Comparison of ENCODE assay signal across 8 mouse cellular contexts in genomic region chr13:34462808-34463511, GRCm38 (mm10).
DNase-seq lines count a peak whose midpoint lies in the region; ATAC-seq lines count a peak whose summit lies in the region.

No protein-coding gene starts in this region.

- ATAC-seq in forebrain, embryonic 13.5 days, result peak; percentile 80
- peak; percentile 80 for ATAC-seq in midbrain, embryonic 13.5 days
- ATAC-seq in stomach, embryonic 16.5 days (ENCODE audit: insufficient read depth, low FRiP score), result peak; percentile 58
- ATAC-seq in megakaryocyte, adult 5-6 weeks (ENCODE audit: poor library complexity, severe bottlenecking), result no peak

- no peaks in the 10 kb centered on the region for H3K36me3 ChIP-seq in forebrain, embryonic 13.5 days (ENCODE audit: poor library complexity, severe bottlenecking)
- H3K36me3 ChIP-seq in forebrain, embryonic 10.5 days (replicated peaks), result no peaks in the 10 kb centered on the region
- H3K36me3 ChIP-seq in midbrain, embryonic 13.5 days, result no peaks in the 10 kb centered on the region
- H3K36me3 ChIP-seq in midbrain, embryonic 10.5 days, result no peaks in the 10 kb centered on the region
- no peaks in the 10 kb centered on the region for H3K36me3 ChIP-seq in stomach, embryonic 16.5 days (ENCODE audit: control insufficient read depth, insufficient read depth, low read length)

- H3K9me3 ChIP-seq in forebrain, embryonic 13.5 days (replicated peaks), result no peaks in the 10 kb centered on the region
- no peaks in the 10 kb centered on the region for H3K9me3 ChIP-seq in forebrain, embryonic 10.5 days
- H3K9me3 ChIP-seq in midbrain, embryonic 13.5 days, result no peaks in the 10 kb centered on the region
- H3K9me3 ChIP-seq in midbrain, embryonic 10.5 days (replicated peaks), result no peaks in the 10 kb centered on the region
- H3K9me3 ChIP-seq in stomach, embryonic 16.5 days (replicated peaks; ENCODE audit: control insufficient read depth, low read length), result no peaks in the 10 kb centered on the region

- H3K27me3 ChIP-seq in forebrain, embryonic 13.5 days, result no peaks in the 10 kb centered on the region
- no peaks in the 10 kb centered on the region for H3K27me3 ChIP-seq in forebrain, embryonic 10.5 days (ENCODE audit: poor library complexity, severe bottlenecking)
- H3K27me3 ChIP-seq in midbrain, embryonic 13.5 days, result no peaks in the 10 kb centered on the region
- H3K27me3 ChIP-seq in midbrain, embryonic 10.5 days (ENCODE audit: low read depth, poor library complexity, severe bottlenecking), result no peaks in the 10 kb centered on the region
- no peaks in the 10 kb centered on the region for H3K27me3 ChIP-seq in stomach, embryonic 16.5 days (ENCODE audit: control insufficient read depth, insufficient read depth, low read length)

- H3K4me2 ChIP-seq in forebrain, embryonic 13.5 days, result no peak overlapping the region
- no peak overlapping the region for H3K4me2 ChIP-seq in midbrain, embryonic 13.5 days (replicated peaks)
- H3K4me2 ChIP-seq in stomach, embryonic 16.5 days (ENCODE audit: low read depth, low read length), result no peak overlapping the region

- H3K4me3 ChIP-seq in forebrain, embryonic 13.5 days, result no peak overlapping the region
- H3K4me3 ChIP-seq in forebrain, embryonic 10.5 days, result no peak overlapping the region
- no peak overlapping the region for H3K4me3 ChIP-seq in midbrain, embryonic 13.5 days (replicated peaks)
- no peak overlapping the region for H3K4me3 ChIP-seq in midbrain, embryonic 10.5 days
- H3K4me3 ChIP-seq in stomach, embryonic 16.5 days (replicated peaks; ENCODE audit: low read length), result no peak overlapping the region

- peaks cover 16% of the 10 kb centered on the region for H3K4me1 ChIP-seq in forebrain, embryonic 13.5 days
- peaks cover 9% of the 10 kb centered on the region; the same call in 1 of the 2 replicates for H3K4me1 ChIP-seq in forebrain, embryonic 10.5 days
- H3K4me1 ChIP-seq in midbrain, embryonic 13.5 days (replicated peaks), result peaks cover 11% of the 10 kb centered on the region
- H3K4me1 ChIP-seq in midbrain, embryonic 10.5 days, result peaks cover 7% of the 10 kb centered on the region; the same call in 1 of the 2 replicates
- H3K4me1 ChIP-seq in stomach, embryonic 16.5 days (ENCODE audit: control insufficient read depth, insufficient read depth, low read length), result peaks cover 11% of the 10 kb centered on the region

- WGBS in forebrain, embryonic 13.5 days, result 46% methylated on average over 2 of the region's 2 CpGs
- 67% methylated on average over 2 of the region's 2 CpGs for WGBS in forebrain, embryonic 10.5 days
- 37% methylated on average over 2 of the region's 2 CpGs for WGBS in midbrain, embryonic 13.5 days
- WGBS in midbrain, embryonic 10.5 days, result 69% methylated on average over 2 of the region's 2 CpGs
- 24% methylated on average over 2 of the region's 2 CpGs for WGBS in stomach, embryonic 16.5 days

- DNase-seq in forebrain, embryonic 10.5 days (ENCODE audit: extremely low spot score, low spot score), result no peak
- no peak for DNase-seq in midbrain, embryonic 10.5 days (ENCODE audit: low spot score)
- DNase-seq in kidney, postnatal 14 days, result peak; percentile 55
- DNase-seq in left cerebral cortex, adult 8-10 months (ENCODE audit: low spot score in 2 of 2), result no peak

- H3K27ac ChIP-seq in forebrain, embryonic 13.5 days, result peak overlapping the region; percentile 52
- no peak overlapping the region for H3K27ac ChIP-seq in forebrain, embryonic 10.5 days
- H3K27ac ChIP-seq in midbrain, embryonic 13.5 days, result peak overlapping the region; percentile 39; the same call in 1 of the 2 replicates
- no peak overlapping the region; the same call in 1 of the 2 replicates for H3K27ac ChIP-seq in midbrain, embryonic 10.5 days (replicated peaks)
- H3K27ac ChIP-seq in stomach, embryonic 16.5 days (ENCODE audit: low read length), result no peak overlapping the region

- H3K9ac ChIP-seq in forebrain, embryonic 13.5 days, result no peak overlapping the region
- H3K9ac ChIP-seq in midbrain, embryonic 13.5 days (replicated peaks), result no peak overlapping the region
- no peak overlapping the region for H3K9ac ChIP-seq in stomach, embryonic 16.5 days (ENCODE audit: low read length)

Comparison
In these comparisons a context has a peak if more than half of its experiments do, and no peak if none do; other contexts are left out.
1. H3K27ac ChIP-seq: peak in forebrain, embryonic 13.5 days (single experiment) and midbrain, embryonic 13.5 days (single experiment); none in forebrain, embryonic 10.5 days (single experiment), midbrain, embryonic 10.5 days (single experiment) and stomach, embryonic 16.5 days (single experiment).